Mouse (Mus musculus) heart, postnatal 0 days (tissue): ENCODE measurements around the gene Maml3. TPM values are rescaled to one million over a fixed set of nuclear protein-coding genes. Genes with fewer than 3 reads are reported as not detected.

Source experiments
- ATAC-seq: fragments of 200-750 bp; cut with Nextera tagmentation; 2 replicates; pipeline ENCODE4 v1.8.0; 2017; ENCODE audit warnings: low read depth, moderate number of reproducible peaks, moderate library complexity; ENCODE audit not compliant: insufficient read depth
- DNase-seq: peaks from one replicate; pipeline ENCODE4 v3.0.0-alpha.2; 2016; ENCODE audit warnings: low spot score
- H3K27ac ChIP-seq: fragments of 300-500 bp; sonication (generic); 2 replicates; pipeline ENCODE4 v1.5.1; 2014; ENCODE audit warnings: low read depth, mild to moderate bottlenecking
- H3K27me3 ChIP-seq: fragments of 300-500 bp; sonication (generic); 2 replicates; pipeline ENCODE4 v1.6.1; 2014; ENCODE audit warnings: low read length, mixed read lengths; ENCODE audit not compliant: control insufficient read depth, insufficient read depth
- H3K36me3 ChIP-seq: fragments of 300-500 bp; sonication (generic); replicated peaks from 2 replicates; pipeline ENCODE4 v1.6.1; 2014; ENCODE audit warnings: low read length, mixed read lengths; ENCODE audit not compliant: control insufficient read depth, insufficient read depth
- H3K4me1 ChIP-seq: fragments of 300-500 bp; sonication (generic); 2 replicates; pipeline ENCODE4 v1.6.1; 2014; ENCODE audit warnings: antibody characterized with exemption; ENCODE audit not compliant: control insufficient read depth, insufficient read depth
- H3K4me2 ChIP-seq: fragments of 300-500 bp; sonication (generic); 2 replicates; pipeline ENCODE4 v1.6.1; 2014; ENCODE audit warnings: low read depth, mild to moderate bottlenecking, low read length, moderate library complexity
- H3K4me3 ChIP-seq: fragments of 300-500 bp; sonication (generic); 2 replicates; pipeline ENCODE4 v1.5.1; 2014; ENCODE audit warnings: low read depth, low read length
- H3K9ac ChIP-seq: fragments of 300-500 bp; sonication (generic); replicated peaks from 2 replicates; pipeline ENCODE4 v1.6.1; 2014; ENCODE audit warnings: low read depth, low read length, mixed read lengths
- H3K9me3 ChIP-seq: fragments of 300-500 bp; sonication (generic); replicated peaks from 2 replicates; pipeline ENCODE4 v1.6.1; 2016; ENCODE audit warnings: low read length; ENCODE audit not compliant: control insufficient read depth
- CTCF ChIP-seq: IDR thresholded peaks from 2 replicates; pipeline ENCODE4 v1.5.1; 2016; ENCODE audit warnings: antibody characterized with exemption, control low read depth, low read depth
- EP300 ChIP-seq: IDR thresholded peaks from 2 replicates; pipeline ENCODE4 v1.6.1; 2016; ENCODE audit warnings: antibody characterized with exemption, low read depth
- WGBS: fragments of 180-500 bp; shearing (Covaris S2); extraction: QIAGEN DNeasy Blood & Tissue Kit; methylation state at CpG from one replicate; pipeline ENCODE4 v1.1.7; 2014; 5-methylcytosine and 5-hydroxymethylcytosine counted together
- polyA plus RNA-seq: library from polyadenylated mRNA; unstranded; fragments of >200 nt; fragmentation: Nextera tagmentation; extraction: Ambion mirVana; gene quantifications from 2 replicates; pipeline ENCODE4 v1.2.1, GENCODE M21; 2015
- total RNA-seq: library from RNA; depleted of rRNA; stranded (reverse); fragments of >200 nt; gene quantifications from 2 replicates; pipeline ENCODE4 v1.2.3, GENCODE M21; 2014; ENCODE audit warnings: low replicate concordance

Maml3 gene
- total and polyA plus RNA-seq, 2 experiments from 2014 or later: 1.6 to 6.2 TPM

GRCm38 (mm10) chr3:51672631-51673030, 432.2 kb downstream of the Maml3 start:
- no peak overlapping the region for H3K27ac ChIP-seq
- 49% methylated on average over 4 of the region's 4 CpGs for WGBS
- no peaks in the 10 kb centered on the region for H3K4me1 ChIP-seq
- ATAC-seq: no peak
- DNase-seq: no peak
- H3K27me3 ChIP-seq: no peaks in the 10 kb centered on the region
- no peaks in the 10 kb centered on the region for H3K36me3 ChIP-seq
- TF ChIP-seq CTCF (no peak), EP300 (no peak)
- H3K9ac ChIP-seq: no peak overlapping the region
- no peak overlapping the region for H3K4me3 ChIP-seq
- no peaks in the 10 kb centered on the region for H3K9me3 ChIP-seq
- H3K4me2 ChIP-seq: no peak overlapping the region

- no peak overlapping the region for H3K27ac ChIP-seq
- H3K9me3 ChIP-seq: no peaks in the 10 kb centered on the region
- no peak overlapping the region for H3K4me2 ChIP-seq
- no peaks in the 10 kb centered on the region for H3K27me3 ChIP-seq
- TF ChIP-seq CTCF (no peak), EP300 (no peak)
- DNase-seq: no peak
- ATAC-seq: no peak
- no peaks in the 10 kb centered on the region for H3K36me3 ChIP-seq
- H3K4me1 ChIP-seq: peaks cover 3% of the 10 kb centered on the region; the same call in 1 of the 2 replicates
- no peak overlapping the region for H3K4me3 ChIP-seq
- WGBS: 88% methylated on average over 1 of the region's 1 CpGs
- H3K9ac ChIP-seq: no peak overlapping the region
These were observed 433.8 kb downstream of the Maml3 start for GRCm38 (mm10) chr3:51671071-51671469.

DNA sequence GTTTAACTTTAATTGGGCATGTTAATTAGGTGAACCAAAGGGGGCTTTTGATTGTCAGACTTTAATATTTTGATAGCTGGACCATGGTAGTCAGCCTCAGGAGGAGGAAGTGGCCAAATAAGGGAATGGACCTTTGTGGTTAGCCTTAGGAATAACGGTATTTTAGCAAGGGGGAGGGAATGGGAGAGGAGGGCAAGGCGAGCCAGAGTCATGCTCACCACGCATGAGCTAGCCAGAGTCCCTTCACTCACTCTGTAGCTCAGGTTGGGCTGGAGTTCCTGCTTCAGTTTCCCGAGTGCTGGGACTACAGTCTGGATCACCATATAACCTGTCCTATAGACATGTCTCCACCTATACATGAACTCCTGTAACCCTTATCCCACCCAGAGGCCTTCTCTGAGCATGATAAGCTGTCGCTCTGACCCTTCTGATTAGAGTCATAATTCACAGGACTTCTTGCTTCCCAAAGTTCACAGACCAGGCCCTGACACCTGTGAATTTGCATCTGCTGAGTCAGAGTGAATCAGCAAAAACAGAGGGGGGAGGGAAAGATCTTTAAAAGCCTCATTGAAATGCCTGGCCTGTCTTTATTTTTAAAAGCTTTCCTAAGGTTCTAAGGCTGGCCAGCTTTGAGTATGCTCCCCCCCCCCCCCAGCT, 434.3 kb downstream of the Maml3 start:
- DNase-seq (no peak), ATAC-seq (no peak)
- no peak overlapping the region for H3K9ac ChIP-seq
- no peak overlapping the region for H3K27ac ChIP-seq
- peaks cover 8% of the 10 kb centered on the region; the same call in 1 of the 2 replicates for H3K4me1 ChIP-seq
- 68% methylated on average over 5 of the region's 5 CpGs for WGBS
- H3K4me3 ChIP-seq: no peak overlapping the region
- H3K9me3 ChIP-seq: no peaks in the 10 kb centered on the region
- H3K36me3 ChIP-seq: no peaks in the 10 kb centered on the region
- TF ChIP-seq EP300 (no peak), CTCF (no peak)
- no peaks in the 10 kb centered on the region for H3K27me3 ChIP-seq
- no peak overlapping the region for H3K4me2 ChIP-seq

GRCm38 (mm10) chr3:51668607-51669006, 436.3 kb downstream of the Maml3 start:
- no peaks in the 10 kb centered on the region for H3K27me3 ChIP-seq
- H3K9me3 ChIP-seq: no peaks in the 10 kb centered on the region
- no peak overlapping the region for H3K4me3 ChIP-seq
- no peak overlapping the region for H3K4me2 ChIP-seq
- DNase-seq (no peak), ATAC-seq (no peak)
- WGBS: 35% methylated on average over 2 of the region's 2 CpGs
- TF ChIP-seq EP300 (no peak), CTCF (no peak)
- peaks cover 9% of the 10 kb centered on the region; the same call in 1 of the 2 replicates for H3K4me1 ChIP-seq
- no peak overlapping the region for H3K27ac ChIP-seq
- no peak overlapping the region for H3K9ac ChIP-seq
- no peaks in the 10 kb centered on the region for H3K36me3 ChIP-seq

- peak overlapping the region; percentile 61 for H3K27ac ChIP-seq
- DNase-seq (no peak), ATAC-seq (peak; percentile 42; the same call in 1 of the 2 replicates)
- H3K36me3 ChIP-seq: no peaks in the 10 kb centered on the region
- H3K27me3 ChIP-seq: no peaks in the 10 kb centered on the region
- H3K4me3 ChIP-seq: no peak overlapping the region
- H3K4me1 ChIP-seq: peaks cover 26% of the 10 kb centered on the region
- H3K4me2 ChIP-seq: peak overlapping the region; percentile 23; the same call in 1 of the 2 replicates
- no peak overlapping the region for H3K9ac ChIP-seq
- no peaks in the 10 kb centered on the region for H3K9me3 ChIP-seq
- WGBS: 23% methylated on average over 6 of the region's 6 CpGs
- TF ChIP-seq EP300 (no peak), CTCF (no peak)
These were observed 442.3 kb downstream of the Maml3 start for GRCm38 (mm10) chr3:51662557-51662956.
